Mouse (Mus musculus) heart, postnatal 0 days (tissue): Measurements from ENCODE around the gene Cd59b.

Experiments used
- CTCF ChIP-seq: IDR thresholded peaks from 2 replicates; pipeline ENCODE4 v1.5.1; 2016; ENCODE audit warnings: antibody characterized with exemption, control low read depth, low read depth
- EP300 ChIP-seq: IDR thresholded peaks from 2 replicates; pipeline ENCODE4 v1.6.1; 2016; ENCODE audit warnings: antibody characterized with exemption, low read depth

GRCm38 (mm10) chr2:104038236-104038635 is 31.4 kb upstream of the Cd59b start:
- no peak for TF ChIP-seq CTCF
- no peak for TF ChIP-seq EP300
